Mouse (Mus musculus): ENCODE results near the gene Prdm8.

The Prdm8 gene

GRCm38 (mm10) chr5:98184971-98185805 lies 18.2 kb downstream of the Prdm8 start:
- DNase-seq (ENCODE audit: low spot score in 2 of 2): peak; percentile 73 to 85

GRCm38 (mm10) chr5:98185806-98186751 lies 19.1 kb downstream of the Prdm8 start:
- DNase-seq (ENCODE audit: low spot score in 2 of 2): no peak

- DNase-seq (ENCODE audit: low spot score in 2 of 2): no peak
Observed at GRCm38 (mm10) chr5:98189181-98190180, 22.5 kb downstream of the Prdm8 start.

GRCm38 (mm10) chr5:98192295-98192983 lies 25.4 kb downstream of the Prdm8 start:
- no peak for DNase-seq (ENCODE audit: low spot score in 2 of 2)

GRCm38 (mm10) chr5:98194959-98195358 lies 28.0 kb downstream of the Prdm8 start:
- DNase-seq (ENCODE audit: low spot score in 2 of 2): no peak

- no peak for DNase-seq (ENCODE audit: low spot score in 2 of 2)
Observed at GRCm38 (mm10) chr5:98198412-98199218, 31.6 kb downstream of the Prdm8 start.

GRCm38 (mm10) chr5:98199219-98199552 lies 32.2 kb downstream of the Prdm8 start:
- no peak for DNase-seq (ENCODE audit: low spot score in 2 of 2)

- DNase-seq (ENCODE audit: low spot score in 2 of 2): no peak
Observed at GRCm38 (mm10) chr5:98201606-98202005, 34.6 kb downstream of the Prdm8 start.

GRCm38 (mm10) chr5:98202996-98203395 lies 36.0 kb downstream of the Prdm8 start:
- no peak for DNase-seq (ENCODE audit: low spot score in 2 of 2)

GRCm38 (mm10) chr5:98212501-98212900 lies 45.5 kb downstream of the Prdm8 start:
- no peak for DNase-seq (ENCODE audit: low spot score in 2 of 2)

- DNase-seq (ENCODE audit: low spot score in 2 of 2): no peak
Observed at GRCm38 (mm10) chr5:98221956-98222355, 55.0 kb downstream of the Prdm8 start.

GRCm38 (mm10) chr5:98226710-98227109 lies 59.7 kb downstream of the Prdm8 start:
- no peak for DNase-seq (ENCODE audit: low spot score in 2 of 2)

GRCm38 (mm10) chr5:98229456-98229855 lies 62.5 kb downstream of the Prdm8 start:
- DNase-seq (ENCODE audit: low spot score in 2 of 2): no peak

- no peak for DNase-seq (ENCODE audit: low spot score in 2 of 2)
Observed at GRCm38 (mm10) chr5:98238466-98238865, 71.5 kb downstream of the Prdm8 start.

Data from urinary bladder, postnatal 36 days (tissue).